Mouse (Mus musculus) intestine, embryonic 16.5 days (tissue): ENCODE measurements around the gene Trmt10c. TPM values are rescaled to one million over a fixed set of nuclear protein-coding genes. Genes with fewer than 3 reads are reported as not detected.
"Not testable (repeated sequence)": the region's sequence is repeated elsewhere in the genome, so short reads cannot be mapped to it uniquely, and the experiment has no call there.

Experiments
- ATAC-seq: fragments of 200-750 bp; cut with Nextera tagmentation; 2 replicates; pipeline ENCODE4 v1.8.0; 2017; ENCODE audit warnings: moderate TSS enrichment, moderate library complexity
- H3K27ac ChIP-seq: fragments of 300-500 bp; sonication (generic); 2 replicates; pipeline ENCODE4 v1.5.1; 2014; ENCODE audit warnings: mild to moderate bottlenecking, low read length
- H3K27me3 ChIP-seq: fragments of 300-500 bp; sonication (generic); replicated peaks from 2 replicates; pipeline ENCODE4 v1.6.1; 2014; ENCODE audit warnings: low read length, control low read depth, mixed read lengths; ENCODE audit not compliant: control insufficient read depth, insufficient read depth
- H3K36me3 ChIP-seq: fragments of 300-500 bp; sonication (generic); 2 replicates; pipeline ENCODE4 v1.6.1; 2014; ENCODE audit warnings: low read length, control low read depth; ENCODE audit not compliant: control insufficient read depth, insufficient read depth
- H3K4me1 ChIP-seq: fragments of 300-500 bp; sonication (generic); 2 replicates; pipeline ENCODE4 v1.6.1; 2014; ENCODE audit warnings: low read length, control low read depth, mixed read lengths; ENCODE audit not compliant: control insufficient read depth, insufficient read depth
- H3K4me2 ChIP-seq: fragments of 300-500 bp; sonication (generic); 2 replicates; pipeline ENCODE4 v1.6.1; 2014; ENCODE audit warnings: low read depth, low read length, control low read depth
- H3K4me3 ChIP-seq: fragments of 300-500 bp; sonication (generic); 2 replicates; pipeline ENCODE4 v1.5.1; 2014; ENCODE audit warnings: mild to moderate bottlenecking, low read length
- H3K9ac ChIP-seq: fragments of 300-500 bp; sonication (generic); 2 replicates; pipeline ENCODE4 v1.6.1; 2014; ENCODE audit warnings: low read depth, low read length
- H3K9me3 ChIP-seq: fragments of 300-500 bp; sonication (generic); 2 replicates; pipeline ENCODE4 v1.6.1; 2016; ENCODE audit warnings: low read length, control low read depth; ENCODE audit not compliant: control insufficient read depth
- WGBS: fragments of 180-500 bp; shearing (Covaris S2); extraction: QIAGEN DNeasy Blood & Tissue Kit; methylation state at CpG from one replicate; pipeline ENCODE4 v1.1.7; 2014; 5-methylcytosine and 5-hydroxymethylcytosine counted together
- polyA plus RNA-seq: library from polyadenylated mRNA; unstranded; fragments of >200 nt; fragmentation: Nextera tagmentation; extraction: Ambion mirVana; gene quantifications from 2 replicates; pipeline ENCODE4 v1.2.1, GENCODE M21; 2015

Gene Trmt10c
- polyA plus RNA-seq, 1 experiment from 2014 or later: 30.4 TPM

- WGBS: 73% methylated on average over 7 of the region's 7 CpGs
- ATAC-seq: no peak
- Histone ChIP-seq H3K4me1 (no peaks in the 10 kb centered on the region), H3K27me3 (no peaks in the 10 kb centered on the region), H3K36me3 (no peaks in the 10 kb centered on the region), H3K9ac (no peak overlapping the region), H3K27ac (no peak overlapping the region), H3K4me3 (no peak overlapping the region), H3K9me3 (no peaks in the 10 kb centered on the region), H3K4me2 (no peak overlapping the region)
These were observed 19.4 kb upstream of the Trmt10c start for GRCm38 (mm10) chr16:56056944-56057590.

GRCm38 (mm10) chr16:56055911-56056310 lies 18.3 kb upstream of the Trmt10c start:
- Histone ChIP-seq H3K9me3 (no peaks in the 10 kb centered on the region), H3K9ac (no peak overlapping the region), H3K4me2 (no peak overlapping the region), H3K4me1 (no peaks in the 10 kb centered on the region), H3K27ac (no peak overlapping the region), H3K36me3 (no peaks in the 10 kb centered on the region), H3K27me3 (no peaks in the 10 kb centered on the region), H3K4me3 (no peak overlapping the region)
- ATAC-seq: no peak
- 82% methylated on average over 3 of the region's 3 CpGs for WGBS

GRCm38 (mm10) chr16:56048038-56048437 lies 10.4 kb upstream of the Trmt10c start, which contains the start of gene Senp7:
Gene Senp7 (plus strand): TSS chr16:56048338.
- H3K9ac ChIP-seq, H3K9me3 ChIP-seq, H3K27ac ChIP-seq, H3K4me2 ChIP-seq, H3K4me3 ChIP-seq, H3K4me1 ChIP-seq, H3K36me3 ChIP-seq, ATAC-seq, H3K27me3 ChIP-seq: not testable (repeated sequence)
- WGBS: no CpG with 5 or more reads among the region's 4 CpGs

- WGBS: 27% methylated on average over 8 of the region's 8 CpGs
- Histone ChIP-seq H3K4me1 (peaks cover 13% of the 10 kb centered on the region), H3K4me2 (peak overlapping the region; percentile 51), H3K27ac (peak overlapping the region; percentile 91), H3K36me3 (peaks cover 3% of the 10 kb centered on the region), H3K27me3 (no peaks in the 10 kb centered on the region), H3K4me3 (peak overlapping the region; percentile 91), H3K9me3 (no peaks in the 10 kb centered on the region), H3K9ac (peak overlapping the region; percentile 93)
- ATAC-seq: peak; percentile 33; the same call in 1 of the 2 replicates
These were observed 471 bp upstream of the Trmt10c start for GRCm38 (mm10) chr16:56038090-56038489.

- Histone ChIP-seq H3K9ac (peak overlapping the region; percentile 61), H3K36me3 (peaks cover 6% of the 10 kb centered on the region), H3K27me3 (no peaks in the 10 kb centered on the region), H3K27ac (no peak overlapping the region), H3K4me1 (peaks cover 13% of the 10 kb centered on the region), H3K4me3 (peak overlapping the region; percentile 91), H3K9me3 (no peaks in the 10 kb centered on the region), H3K4me2 (peak overlapping the region; percentile 65)
- WGBS: 46% methylated on average over 6 of the region's 6 CpGs
- no peak for ATAC-seq
These were observed 1.1 kb downstream of the Trmt10c start for GRCm38 (mm10) chr16:56036501-56036900.

- H3K27me3 ChIP-seq: no peaks in the 10 kb centered on the region
- no peak for ATAC-seq
- H3K9me3 ChIP-seq: no peaks in the 10 kb centered on the region
- no peak overlapping the region for H3K27ac ChIP-seq
- H3K4me1 ChIP-seq: peaks cover 22% of the 10 kb centered on the region
- no peak overlapping the region for H3K4me2 ChIP-seq
- WGBS: 97% methylated on average over 6 of the region's 6 CpGs
- no peak overlapping the region for H3K9ac ChIP-seq
- peaks cover 6% of the 10 kb centered on the region for H3K36me3 ChIP-seq
- H3K4me3 ChIP-seq: no peak overlapping the region
These were observed 3.1 kb downstream of the Trmt10c start for GRCm38 (mm10) chr16:56034566-56034965.

GRCm38 (mm10) chr16:56029661-56030082 lies 7.9 kb downstream of the Trmt10c start, which contains the start of gene Pcnp:
Gene Pcnp (minus strand): TSS chr16:56029739.
- under 1% methylated on average over 39 of the region's 39 CpGs for WGBS
- Histone ChIP-seq H3K27ac (peak within 1 kb of the TSS; percentile 86), H3K4me1 (peaks cover 19% of the 10 kb centered on the region), H3K36me3 (peaks cover 9% of the 10 kb centered on the region), H3K9ac (peak within 1 kb of the TSS; percentile 97), H3K4me2 (peak within 1 kb of the TSS; percentile 72), H3K27me3 (no peaks in the 10 kb centered on the region), H3K4me3 (peak within 1 kb of the TSS; percentile 90), H3K9me3 (no peaks in the 10 kb centered on the region)
- ATAC-seq: peak; percentile 99

GRCm38 (mm10) chr16:56028722-56029551 lies 8.7 kb downstream of the Trmt10c start:
- peaks cover 19% of the 10 kb centered on the region for H3K4me1 ChIP-seq
- H3K9me3 ChIP-seq: no peaks in the 10 kb centered on the region
- WGBS: under 1% methylated on average over 62 of the region's 62 CpGs

GRCm38 (mm10) chr16:56027854-56028629 lies 9.6 kb downstream of the Trmt10c start:
- 41% methylated on average over 12 of the region's 12 CpGs for WGBS

More at GRCm38 (mm10) chr16:56028722-56029551, 8.7 kb downstream of the Trmt10c start:
- peak overlapping the region; percentile 97 for H3K9ac ChIP-seq
- H3K27ac ChIP-seq: peak overlapping the region; percentile 86
- H3K4me2 ChIP-seq: peak overlapping the region; percentile 72
- ATAC-seq: peak; percentile 94
- H3K4me3 ChIP-seq: peak overlapping the region; percentile 90
- H3K36me3 ChIP-seq: peaks cover 7% of the 10 kb centered on the region; the same call in 1 of the 2 replicates
- H3K27me3 ChIP-seq: no peaks in the 10 kb centered on the region

More at GRCm38 (mm10) chr16:56027854-56028629, 9.6 kb downstream of the Trmt10c start:
- Histone ChIP-seq H3K4me2 (peak overlapping the region; percentile 72), H3K9me3 (no peaks in the 10 kb centered on the region), H3K27ac (no peak overlapping the region), H3K4me1 (peaks cover 19% of the 10 kb centered on the region), H3K9ac (peak overlapping the region; percentile 97), H3K27me3 (no peaks in the 10 kb centered on the region), H3K4me3 (peak overlapping the region; percentile 90), H3K36me3 (peaks cover 7% of the 10 kb centered on the region; the same call in 1 of the 2 replicates)
- ATAC-seq: no peak
